Mouse (Mus musculus) limb, embryonic 14.5 days (tissue): ENCODE results near the gene Hdac4. TPM values are rescaled to one million over a fixed set of nuclear protein-coding genes. Genes with fewer than 3 reads are reported as not detected.

Experiments used
- ATAC-seq: fragments of 200-750 bp; cut with Nextera tagmentation; 2 replicates; pipeline ENCODE4 v1.8.0; 2017; ENCODE audit warnings: low read depth, moderate number of reproducible peaks, moderate TSS enrichment; ENCODE audit not compliant: low FRiP score
- DNase-seq: peaks from one replicate; pipeline ENCODE4 v3.0.0-alpha.2; 2015; ENCODE audit warnings: low spot score
- H3K27ac ChIP-seq: fragments of 300-500 bp; sonication (generic); replicated peaks from 2 replicates; pipeline ENCODE4 v1.5.1; 2014; ENCODE audit warnings: low read depth, mild to moderate bottlenecking, low read length, moderate library complexity, mixed read lengths
- H3K27me3 ChIP-seq: fragments of 300-500 bp; sonication (generic); 2 replicates; pipeline ENCODE4 v1.6.1; 2014; ENCODE audit warnings: low read length, mixed read lengths; ENCODE audit not compliant: control insufficient read depth, insufficient read depth
- H3K36me3 ChIP-seq: fragments of 300-500 bp; sonication (generic); 2 replicates; pipeline ENCODE4 v1.6.1; 2014; ENCODE audit warnings: mild to moderate bottlenecking, low read length, moderate library complexity, mixed read lengths; ENCODE audit not compliant: control insufficient read depth, insufficient read depth
- H3K4me1 ChIP-seq: fragments of 300-500 bp; sonication (generic); 2 replicates; pipeline ENCODE4 v1.6.1; 2014; ENCODE audit warnings: antibody characterized with exemption, low read length, mixed read lengths; ENCODE audit not compliant: control insufficient read depth, insufficient read depth
- H3K4me2 ChIP-seq: fragments of 300-500 bp; sonication (generic); replicated peaks from 2 replicates; pipeline ENCODE4 v1.6.1; 2014; ENCODE audit warnings: low read depth, mild to moderate bottlenecking, low read length, moderate library complexity; ENCODE audit not compliant: severe bottlenecking
- H3K4me3 ChIP-seq: fragments of 300-500 bp; sonication (generic); replicated peaks from 2 replicates; pipeline ENCODE4 v1.5.1; 2014; ENCODE audit warnings: low read length
- H3K9ac ChIP-seq: fragments of 300-500 bp; sonication (generic); 2 replicates; pipeline ENCODE4 v1.6.1; 2014; ENCODE audit warnings: mild to moderate bottlenecking, low read depth, low read length, moderate library complexity; ENCODE audit not compliant: severe bottlenecking
- H3K9me3 ChIP-seq: fragments of 300-500 bp; sonication (generic); 2 replicates; pipeline ENCODE4 v1.6.1; 2016; ENCODE audit warnings: low read length; ENCODE audit not compliant: control insufficient read depth
- POLR2A ChIP-seq: fragments of 200-500 bp; IDR thresholded peaks from 2 replicates; pipeline ENCODE4 v1.8.0; 2012; ENCODE audit warnings: inconsistent platforms, mild to moderate bottlenecking, moderate library complexity, borderline replicate concordance; ENCODE audit not compliant: insufficient read depth, insufficient read length; ENCODE audit errors: extremely low read depth
- WGBS: fragments of 180-500 bp; shearing (Covaris S2); extraction: QIAGEN DNeasy Blood & Tissue Kit; methylation state at CpG from one replicate; pipeline ENCODE4 v1.1.7; 2014; 5-methylcytosine and 5-hydroxymethylcytosine counted together
- polyA plus RNA-seq, 2 experiments: library from polyadenylated mRNA; depleted of rRNA in 1 of 2; stranded (reverse) in 1 of 2; unstranded in 1 of 2; fragments of >200 nt; fragmentation: Nextera tagmentation in 1 of 2; extraction: Ambion mirVana in 1 of 2; gene quantifications; 2 replicates each; pipeline versions ENCODE4 v1.2.1 to v1.2.3; 2012 to 2014

Gene Hdac4
- polyA plus RNA-seq, 2 experiments: 15.2 to 25.4 TPM

GRCm38 (mm10) chr1:92041290-92041689 is 154.2 kb downstream of the Hdac4 start:
- TF ChIP-seq POLR2A: no peak
- 41% methylated on average over 3 of the region's 3 CpGs for WGBS
- no peak for DNase-seq
- H3K4me1 ChIP-seq: peaks cover 21% of the 10 kb centered on the region
- no peak overlapping the region for H3K27ac ChIP-seq
- H3K4me3 ChIP-seq: no peak overlapping the region
- no peak for ATAC-seq
- H3K36me3 ChIP-seq: no peaks in the 10 kb centered on the region
- H3K27me3 ChIP-seq: no peaks in the 10 kb centered on the region
- H3K9ac ChIP-seq: no peak overlapping the region
- no peaks in the 10 kb centered on the region for H3K9me3 ChIP-seq
- H3K4me2 ChIP-seq: no peak overlapping the region

GRCm38 (mm10) chr1:92038714-92039113 is 156.8 kb downstream of the Hdac4 start:
- no peak overlapping the region for H3K27ac ChIP-seq
- DNase-seq: peak; percentile 57
- no peak overlapping the region for H3K4me2 ChIP-seq
- no peak for TF ChIP-seq POLR2A
- 14% methylated on average over 1 of the region's 1 CpGs for WGBS
- no peaks in the 10 kb centered on the region for H3K27me3 ChIP-seq
- 0 out of 2 replicates have a peak, but pooled peaks cover 2% of the 10 kb centered on the region for H3K36me3 ChIP-seq
- no peaks in the 10 kb centered on the region for H3K9me3 ChIP-seq
- ATAC-seq: 0 out of 2 replicates have a peak, but pooled peaks have one; percentile 38
- no peak overlapping the region for H3K9ac ChIP-seq
- H3K4me1 ChIP-seq: peaks cover 13% of the 10 kb centered on the region
- no peak overlapping the region for H3K4me3 ChIP-seq

- ATAC-seq (no peak), DNase-seq (no peak)
- H3K4me2 ChIP-seq: no peak overlapping the region
- H3K9me3 ChIP-seq: no peaks in the 10 kb centered on the region
- H3K27ac ChIP-seq: no peak overlapping the region
- H3K27me3 ChIP-seq: no peaks in the 10 kb centered on the region
- 96% methylated on average over 7 of the region's 7 CpGs for WGBS
- H3K4me1 ChIP-seq: peaks cover 13% of the 10 kb centered on the region
- H3K36me3 ChIP-seq: 0 out of 2 replicates have a peak, but pooled peaks cover 2% of the 10 kb centered on the region
- no peak overlapping the region for H3K9ac ChIP-seq
- no peak overlapping the region for H3K4me3 ChIP-seq
- no peak for TF ChIP-seq POLR2A
Measured at GRCm38 (mm10) chr1:92037039-92037438, 158.5 kb downstream of the Hdac4 start.

- ATAC-seq: no peak
Measured at GRCm38 (mm10) chr1:92035770-92036169, 159.7 kb downstream of the Hdac4 start.

DNA sequence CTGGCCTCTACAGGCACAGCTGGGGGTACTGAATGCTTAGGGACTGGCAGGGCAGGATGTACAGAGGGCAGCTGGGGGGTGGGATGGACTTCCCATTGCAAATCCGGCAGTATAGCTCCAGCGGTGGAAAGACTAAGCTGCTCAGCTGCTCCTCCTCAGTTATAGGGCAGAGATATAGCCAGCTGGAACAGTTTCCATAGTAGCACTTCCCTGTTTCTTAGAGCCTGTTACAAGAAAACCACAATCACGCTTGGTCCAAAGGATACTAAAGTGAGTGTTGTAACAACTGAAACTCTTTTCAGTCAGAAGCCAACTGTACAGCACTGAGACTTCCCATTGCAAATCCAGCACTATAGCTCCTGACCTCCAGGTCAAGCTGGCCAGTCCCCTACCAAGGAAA is 161.3 kb downstream of the Hdac4 start:
- Histone ChIP-seq H3K9ac (no peak overlapping the region), H3K27ac (no peak overlapping the region), H3K4me3 (no peak overlapping the region), H3K4me2 (no peak overlapping the region), H3K9me3 (no peaks in the 10 kb centered on the region), H3K27me3 (no peaks in the 10 kb centered on the region), H3K4me1 (peaks cover 5% of the 10 kb centered on the region; the same call in 1 of the 2 replicates), H3K36me3 (peaks cover 9% of the 10 kb centered on the region; the same call in 1 of the 2 replicates)
- DNase-seq (no peak), ATAC-seq (no peak)
- TF ChIP-seq POLR2A: no peak
- WGBS: 82% methylated on average over 3 of the region's 3 CpGs

More at GRCm38 (mm10) chr1:92035770-92036169, 159.7 kb downstream of the Hdac4 start:
- Histone ChIP-seq H3K9ac (no peak overlapping the region), H3K4me3 (no peak overlapping the region), H3K27me3 (no peaks in the 10 kb centered on the region), H3K4me1 (peaks cover 10% of the 10 kb centered on the region), H3K4me2 (no peak overlapping the region), H3K27ac (no peak overlapping the region), H3K36me3 (0 out of 2 replicates have a peak, but pooled peaks cover 2% of the 10 kb centered on the region), H3K9me3 (no peaks in the 10 kb centered on the region)
- WGBS: 74% methylated on average over 6 of the region's 6 CpGs
- DNase-seq: no peak
- TF ChIP-seq POLR2A: no peak
